Mouse (Mus musculus): Measurements from ENCODE around the gene Boll. TPM values are rescaled to one million over a fixed set of nuclear protein-coding genes. Genes with fewer than 3 reads are reported as not detected.
A peak's percentile ranks its signal among the peaks of the same experiment; 100 is the strongest.

Gene Boll
- polyA plus RNA-seq, 1 experiment, result 0.30 TPM

DNA sequence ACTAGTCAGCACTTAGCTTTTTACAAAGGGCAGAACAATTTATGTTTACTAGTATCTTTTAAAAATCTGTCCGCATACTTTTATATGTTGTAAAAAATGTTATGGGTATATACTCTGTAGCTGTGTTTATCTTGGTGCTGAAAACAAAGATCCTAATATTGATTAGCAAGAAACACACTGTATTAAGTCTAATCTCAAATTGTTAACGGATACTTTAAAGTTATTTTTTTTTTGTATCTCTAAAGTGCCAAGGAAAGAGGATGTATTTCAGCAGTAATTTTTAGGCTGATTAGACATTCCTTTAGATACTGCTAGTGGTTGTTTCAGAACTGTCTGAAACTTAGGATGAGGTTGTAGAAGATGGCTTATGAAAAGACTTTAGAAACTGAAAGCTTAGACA is 116.9 kb downstream of the Boll start:
- Histone ChIP-seq H3K4me3 (ENCODE audit: extremely low read depth, insufficient read depth, insufficient read length) (no peak overlapping the region), H3K36me3 (ENCODE audit: control insufficient read depth, insufficient read depth, low read length) (no peaks in the 10 kb centered on the region), H3K27ac (ENCODE audit: insufficient read depth, low read length) (no peak overlapping the region), H3K4me1 (ENCODE audit: control insufficient read depth, insufficient read depth, insufficient read length) (no peaks in the 10 kb centered on the region), H3K27me3 (ENCODE audit: control insufficient read depth, insufficient read depth, low read length) (no peaks in the 10 kb centered on the region)
- DNase-seq (ENCODE audit: low read depth in 1 of 2, low spot score in 2 of 2), result no peak
- no peak for TF ChIP-seq CTCF (IDR thresholded peaks at IDR 0.05; ENCODE audit: extremely low read depth, insufficient read depth, insufficient read length, insufficient replicate concordance)
- no peak for TF ChIP-seq POLR2A (IDR thresholded peaks at IDR 0.05; ENCODE audit: low read depth, low read length)
- WGBS, result 87% methylated on average over 2 of the region's 2 CpGs

- Histone ChIP-seq H3K4me1 (ENCODE audit: control insufficient read depth, insufficient read depth, insufficient read length) (peaks cover 4% of the 10 kb centered on the region), H3K4me3 (ENCODE audit: extremely low read depth, insufficient read depth, insufficient read length) (no peak overlapping the region; the same call in 1 of the 2 replicates), H3K36me3 (ENCODE audit: control insufficient read depth, insufficient read depth, low read length) (no peaks in the 10 kb centered on the region), H3K27me3 (ENCODE audit: control insufficient read depth, insufficient read depth, low read length) (no peaks in the 10 kb centered on the region), H3K27ac (ENCODE audit: insufficient read depth, low read length) (no peak overlapping the region)
- TF ChIP-seq POLR2A (IDR thresholded peaks at IDR 0.05; ENCODE audit: low read depth, low read length) (no peak), CTCF (IDR thresholded peaks at IDR 0.05; ENCODE audit: extremely low read depth, insufficient read depth, insufficient read length, insufficient replicate concordance) (peak; percentile 33; the same call in 1 of the 2 replicates)
- 2% methylated on average over 1 of the region's 1 CpGs for WGBS
- DNase-seq (ENCODE audit: low read depth in 1 of 2, low spot score in 2 of 2), result peak; percentile 48 to 50
Measured at GRCm38 (mm10) chr1:55239237-55239636, 124.0 kb downstream of the Boll start.

- DNase-seq (ENCODE audit: low read depth in 1 of 2, low spot score in 2 of 2), result no peak
- 23% methylated on average over 13 of the region's 13 CpGs for WGBS
- peak overlapping the region; percentile 79 for H3K4me3 ChIP-seq (ENCODE audit: extremely low read depth, insufficient read depth, insufficient read length)
Measured at GRCm38 (mm10) chr1:55238496-55238895, 124.8 kb downstream of the Boll start.

DNA sequence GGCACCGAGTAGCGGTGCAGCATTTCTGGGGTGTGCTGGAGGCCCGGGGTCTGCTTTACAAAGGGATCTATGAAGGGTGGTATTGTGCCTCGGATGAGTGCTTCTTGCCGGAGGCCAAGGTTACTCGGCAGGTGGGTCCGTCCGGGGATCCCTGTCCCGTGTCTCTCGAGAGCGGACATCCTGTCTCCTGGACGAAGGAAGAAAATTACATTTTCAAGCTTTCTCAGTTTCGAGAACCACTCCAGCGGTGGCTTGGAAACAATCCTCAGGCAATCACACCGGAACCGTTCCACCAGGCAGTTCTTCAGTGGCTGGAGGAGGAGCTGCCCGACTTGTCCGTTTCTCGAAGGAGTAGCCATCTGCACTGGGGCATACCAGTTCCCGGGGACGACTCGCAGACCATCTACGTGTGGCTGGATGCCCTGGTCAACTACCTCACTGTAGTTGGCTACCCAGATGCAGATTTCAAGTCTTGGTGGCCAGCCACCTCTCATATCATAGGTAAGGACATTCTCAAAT is 125.6 kb downstream of the Boll start:
- under 1% methylated on average over 23 of the region's 23 CpGs for WGBS
- no peak for DNase-seq (ENCODE audit: low read depth in 1 of 2, low spot score in 2 of 2)
- Histone ChIP-seq H3K36me3 (ENCODE audit: control insufficient read depth, insufficient read depth, low read length) (no peaks in the 10 kb centered on the region), H3K4me1 (ENCODE audit: control insufficient read depth, insufficient read depth, insufficient read length) (peaks cover 4% of the 10 kb centered on the region), H3K27ac (ENCODE audit: insufficient read depth, low read length) (peak overlapping the region; percentile 77), H3K27me3 (ENCODE audit: control insufficient read depth, insufficient read depth, low read length) (no peaks in the 10 kb centered on the region), H3K4me3 (ENCODE audit: extremely low read depth, insufficient read depth, insufficient read length) (peak overlapping the region; percentile 79)
- TF ChIP-seq POLR2A (IDR thresholded peaks at IDR 0.05; ENCODE audit: low read depth, low read length) (no peak), CTCF (IDR thresholded peaks at IDR 0.05; ENCODE audit: extremely low read depth, insufficient read depth, insufficient read length, insufficient replicate concordance) (no peak)

More at GRCm38 (mm10) chr1:55238496-55238895, 124.8 kb downstream of the Boll start:
- Histone ChIP-seq H3K27me3 (ENCODE audit: control insufficient read depth, insufficient read depth, low read length) (no peaks in the 10 kb centered on the region), H3K27ac (ENCODE audit: insufficient read depth, low read length) (no peak overlapping the region), H3K4me1 (ENCODE audit: control insufficient read depth, insufficient read depth, insufficient read length) (peaks cover 4% of the 10 kb centered on the region), H3K36me3 (ENCODE audit: control insufficient read depth, insufficient read depth, low read length) (no peaks in the 10 kb centered on the region)
- TF ChIP-seq POLR2A (IDR thresholded peaks at IDR 0.05; ENCODE audit: low read depth, low read length) (no peak), CTCF (IDR thresholded peaks at IDR 0.05; ENCODE audit: extremely low read depth, insufficient read depth, insufficient read length, insufficient replicate concordance) (no peak)

GRCm38 (mm10) chr1:55236890-55237642 is 126.2 kb downstream of the Boll start, which contains the start of gene Mars2:
TSS of gene Mars2 (plus strand) at chr1:55237177.
- WGBS, result under 1% methylated on average over 82 of the region's 82 CpGs
- peak within 1 kb of the TSS; percentile 77 for H3K27ac ChIP-seq (ENCODE audit: insufficient read depth, low read length)
- peaks cover 4% of the 10 kb centered on the region for H3K4me1 ChIP-seq (ENCODE audit: control insufficient read depth, insufficient read depth, insufficient read length)
- peak; percentile 85 to 97 for DNase-seq (ENCODE audit: low read depth in 1 of 2, low spot score in 2 of 2)
- H3K4me3 ChIP-seq (ENCODE audit: extremely low read depth, insufficient read depth, insufficient read length), result peak within 1 kb of the TSS; percentile 79
- no peak for TF ChIP-seq CTCF (IDR thresholded peaks at IDR 0.05; ENCODE audit: extremely low read depth, insufficient read depth, insufficient read length, insufficient replicate concordance)
- peak; percentile 88 for TF ChIP-seq POLR2A (IDR thresholded peaks at IDR 0.05; ENCODE audit: low read depth, low read length)
- H3K36me3 ChIP-seq (ENCODE audit: control insufficient read depth, insufficient read depth, low read length), result no peaks in the 10 kb centered on the region
- no peaks in the 10 kb centered on the region for H3K27me3 ChIP-seq (ENCODE audit: control insufficient read depth, insufficient read depth, low read length)

DNA sequence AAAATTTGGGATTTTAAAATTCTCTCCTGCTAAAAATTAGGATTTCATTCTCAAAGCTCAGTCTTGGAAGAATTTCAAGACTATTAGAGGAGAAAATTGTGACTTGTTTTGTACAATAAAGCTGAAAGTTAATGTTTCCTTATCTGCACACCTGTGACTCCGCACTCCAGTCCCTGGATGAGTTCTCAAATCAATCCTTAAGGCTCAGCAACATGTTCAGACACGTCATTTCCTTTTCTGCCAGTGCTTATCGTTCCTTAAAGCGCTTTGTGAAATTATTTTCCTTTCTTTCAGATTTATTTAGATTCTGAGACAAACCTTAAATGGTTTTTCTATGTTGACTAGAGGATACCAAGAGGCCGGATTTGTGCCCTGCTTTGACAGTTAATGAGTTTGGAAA is 126.8 kb downstream of the Boll start:
- DNase-seq (ENCODE audit: low read depth in 1 of 2, low spot score in 2 of 2), result no peak
- Histone ChIP-seq H3K27ac (ENCODE audit: insufficient read depth, low read length) (no peak overlapping the region), H3K27me3 (ENCODE audit: control insufficient read depth, insufficient read depth, low read length) (no peaks in the 10 kb centered on the region), H3K4me1 (ENCODE audit: control insufficient read depth, insufficient read depth, insufficient read length) (peaks cover 4% of the 10 kb centered on the region), H3K4me3 (ENCODE audit: extremely low read depth, insufficient read depth, insufficient read length) (no peak overlapping the region), H3K36me3 (ENCODE audit: control insufficient read depth, insufficient read depth, low read length) (no peaks in the 10 kb centered on the region)
- no peak for TF ChIP-seq CTCF (IDR thresholded peaks at IDR 0.05; ENCODE audit: extremely low read depth, insufficient read depth, insufficient read length, insufficient replicate concordance)
- no peak for TF ChIP-seq POLR2A (IDR thresholded peaks at IDR 0.05; ENCODE audit: low read depth, low read length)
- 25% methylated on average over 5 of the region's 5 CpGs for WGBS
